Mouse (Mus musculus) kidney, adult 2 months (tissue): ENCODE results near the gene Timp3.

Source experiments
- CTCF ChIP-seq: fragments of 200-500 bp; conservative IDR thresholded peaks from 2 replicates; pipeline ENCODE4 v1.5.1; 2011; ENCODE audit warnings: low read depth, mild to moderate bottlenecking, control low read depth, low read length, moderate library complexity, mixed read lengths; ENCODE audit not compliant: insufficient read depth, insufficient read length
- POLR2A ChIP-seq: fragments of 200-500 bp; IDR thresholded peaks from one replicate; pipeline ENCODE4 v1.6.1; 2011; ENCODE audit warnings: low read depth, low read length, control low read depth

GRCm38 (mm10) chr10:86301117-86301490 lies 932 bp downstream of the Timp3 start:
- TF ChIP-seq CTCF (no peak), POLR2A (no peak)
